Mouse (Mus musculus): ENCODE measurements around the gene Dnm3.

The Dnm3 gene

DNA sequence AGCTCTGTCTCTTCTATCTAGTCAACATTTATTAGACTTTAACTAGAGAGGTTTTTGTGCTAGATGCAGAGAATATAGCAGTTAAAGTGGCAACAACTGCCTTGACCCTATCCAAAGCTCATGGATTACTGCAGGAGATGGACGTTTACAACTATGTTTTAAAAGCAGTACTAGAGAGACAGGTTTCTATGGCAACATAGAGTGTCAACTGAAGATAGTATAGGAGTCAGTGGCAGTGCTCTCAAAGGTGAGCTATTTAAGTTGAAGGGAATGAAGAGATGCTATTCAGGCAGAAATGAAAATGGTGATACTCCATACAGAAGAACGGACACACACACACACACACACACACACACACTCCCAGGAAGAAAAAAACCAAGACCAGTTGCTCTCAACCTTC is 225.0 kb downstream of the Dnm3 start:
- no peak for DNase-seq (ENCODE audit: low spot score)

DNA sequence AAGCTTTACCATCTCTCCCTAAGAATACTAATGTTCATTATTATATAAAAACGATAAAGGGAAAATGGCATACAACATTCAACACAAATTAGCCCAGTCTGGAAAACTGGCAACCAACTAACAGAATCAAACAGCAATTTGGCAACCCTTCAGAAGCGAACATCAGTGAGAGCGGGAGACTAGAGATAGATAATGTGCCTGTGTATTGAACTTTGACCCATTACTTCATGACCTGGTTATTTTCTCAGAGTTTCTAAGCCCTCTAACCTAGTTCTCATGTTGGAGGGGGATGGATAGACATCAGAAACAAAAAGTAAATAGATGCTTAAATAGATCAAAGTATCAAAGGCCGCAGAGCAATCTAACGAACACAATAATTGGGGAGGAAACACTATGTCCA is 230.6 kb downstream of the Dnm3 start:
- DNase-seq (ENCODE audit: low spot score) = no peak

DNA sequence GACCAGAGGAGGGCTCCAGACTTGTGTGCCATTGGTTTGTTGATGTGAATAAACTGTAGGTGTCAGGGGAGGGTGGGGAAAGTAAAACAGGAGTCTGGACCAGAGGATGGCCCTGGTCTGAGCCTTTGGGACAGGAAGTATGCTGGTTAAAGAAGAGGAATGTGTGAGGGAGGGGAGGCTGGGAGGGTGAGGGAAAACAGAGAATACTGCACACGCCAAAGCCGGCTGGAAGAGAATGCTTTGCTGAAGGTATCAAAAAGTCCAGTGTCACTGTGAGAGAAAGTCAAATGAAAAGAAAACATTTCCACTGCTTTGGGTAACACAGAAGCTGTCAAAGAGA is 234.2 kb downstream of the Dnm3 start:
- peak; percentile 53 for DNase-seq (ENCODE audit: low spot score)

DNA sequence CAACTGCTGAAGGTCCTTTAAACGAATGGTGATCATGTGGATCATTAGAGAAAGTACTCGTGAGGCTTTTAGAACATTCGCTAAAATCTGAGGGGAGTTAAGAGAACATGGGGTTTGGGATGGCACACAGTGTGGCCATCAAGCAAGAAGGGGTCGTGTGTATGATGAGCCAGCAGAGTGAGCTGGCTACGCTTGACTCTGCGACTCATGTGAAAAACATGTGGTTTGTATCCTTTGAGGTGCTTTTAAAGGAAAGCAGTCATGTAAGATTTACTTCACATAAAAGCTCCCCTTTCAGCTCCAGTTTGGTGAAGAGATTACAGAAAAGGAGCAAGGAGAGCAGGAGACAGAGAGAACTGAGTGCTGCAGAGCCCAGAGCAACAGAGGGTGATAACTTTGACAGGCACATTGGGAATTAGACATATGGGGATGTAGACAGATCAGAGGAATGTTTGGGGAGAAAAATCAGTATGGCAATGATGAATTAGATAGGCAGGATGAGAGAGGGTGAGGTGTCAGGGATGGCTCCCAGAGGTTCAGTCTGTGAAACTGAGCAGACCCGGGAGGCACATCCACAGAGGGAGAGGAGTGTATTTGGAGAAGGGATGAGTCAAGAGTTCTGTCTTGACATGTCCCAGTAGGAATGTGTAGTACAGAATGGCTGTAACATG is 234.7 kb downstream of the Dnm3 start:
- DNase-seq (ENCODE audit: low spot score) = peak; percentile 30

DNA sequence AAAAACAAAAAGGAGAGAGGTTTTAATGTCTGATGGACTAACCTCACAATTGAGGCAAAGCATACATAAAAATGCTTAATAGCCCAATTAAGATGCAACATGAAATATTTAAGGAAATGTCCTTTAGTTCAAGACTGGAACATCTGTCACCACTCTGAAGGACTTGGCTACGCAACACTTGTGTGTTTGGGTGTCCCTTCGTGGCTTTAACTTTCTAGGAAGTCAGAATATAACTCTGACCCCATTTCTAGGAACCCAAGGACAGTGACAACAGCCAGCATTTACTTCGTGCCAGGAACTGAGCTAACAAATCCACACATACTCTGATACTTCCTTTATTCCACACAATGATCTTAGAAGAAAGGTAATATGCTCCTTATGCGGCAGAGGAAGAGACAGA is 237.1 kb downstream of the Dnm3 start:
- DNase-seq (ENCODE audit: low spot score) = no peak

DNA sequence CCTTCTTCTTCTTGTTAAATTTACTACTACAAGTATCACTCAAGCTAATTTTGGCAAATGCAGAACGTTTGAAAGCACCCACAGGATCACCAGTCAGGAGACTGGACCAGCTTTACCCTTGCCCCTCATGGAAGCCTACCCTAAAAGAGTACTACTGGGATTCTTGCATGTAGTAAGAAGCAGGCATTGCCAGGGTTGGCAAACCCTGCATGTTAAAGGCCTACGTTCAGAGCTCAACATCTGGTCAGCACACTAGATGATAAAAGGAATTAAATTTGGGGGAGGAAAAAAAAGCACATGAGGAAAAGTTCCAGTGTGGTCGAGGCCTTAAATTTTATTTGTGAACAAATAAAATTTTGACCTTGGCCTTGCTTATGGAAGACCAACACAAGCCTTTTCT is 239.2 kb downstream of the Dnm3 start:
- DNase-seq (ENCODE audit: low spot score) = no peak

DNA sequence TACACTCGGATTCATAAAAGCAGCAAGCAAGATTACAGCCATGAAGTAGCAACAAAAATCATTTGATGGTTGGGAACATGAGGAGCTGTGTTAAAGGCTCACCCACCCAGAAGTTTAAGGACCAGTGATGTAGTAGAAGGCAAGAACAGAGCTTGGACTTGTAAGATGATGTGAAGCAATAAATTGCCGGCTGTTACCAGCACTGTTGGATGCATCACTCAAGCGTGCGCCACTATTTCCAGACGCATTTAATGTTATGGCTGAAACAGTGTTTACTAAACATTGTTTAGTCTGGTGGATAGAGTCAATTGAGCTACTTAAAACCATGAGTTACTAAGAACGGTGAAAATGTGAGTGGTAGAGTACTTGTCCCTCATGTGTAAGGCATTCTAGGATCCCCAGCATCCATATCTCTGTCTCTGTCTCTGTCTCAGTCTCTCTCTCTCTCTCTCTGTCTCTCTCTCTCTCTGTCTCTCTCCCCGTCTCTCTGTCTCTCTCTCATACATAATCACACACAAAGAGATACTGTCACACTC is 241.1 kb downstream of the Dnm3 start:
- no peak for DNase-seq (ENCODE audit: low spot score)

DNA sequence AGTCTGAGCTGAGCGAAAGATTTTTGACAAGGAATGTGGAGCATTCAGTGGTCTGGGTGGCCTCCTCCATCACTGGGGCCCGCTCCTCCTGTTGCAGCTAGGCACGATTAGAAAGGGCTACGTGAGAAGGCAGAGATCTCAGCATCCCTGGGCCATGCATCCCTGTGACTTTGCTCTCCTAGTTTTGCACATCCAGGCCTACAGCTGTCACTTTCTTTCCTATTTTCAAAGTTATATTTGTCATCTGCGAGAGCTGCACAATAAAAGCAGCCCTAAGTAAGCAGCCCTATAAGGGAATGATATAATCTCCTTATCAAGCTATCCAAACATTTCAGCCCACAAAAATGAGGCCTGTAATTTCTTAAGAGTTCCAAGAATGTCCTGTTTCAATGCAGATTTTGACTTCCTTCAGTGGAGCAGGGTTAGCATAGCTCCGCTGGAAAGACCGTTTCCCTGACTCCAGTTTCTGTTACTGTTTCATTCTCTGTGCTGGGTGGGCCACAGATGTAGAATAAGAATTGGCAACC is 252.2 kb downstream of the Dnm3 start:
- peak; percentile 42 for DNase-seq (ENCODE audit: low spot score)

DNA sequence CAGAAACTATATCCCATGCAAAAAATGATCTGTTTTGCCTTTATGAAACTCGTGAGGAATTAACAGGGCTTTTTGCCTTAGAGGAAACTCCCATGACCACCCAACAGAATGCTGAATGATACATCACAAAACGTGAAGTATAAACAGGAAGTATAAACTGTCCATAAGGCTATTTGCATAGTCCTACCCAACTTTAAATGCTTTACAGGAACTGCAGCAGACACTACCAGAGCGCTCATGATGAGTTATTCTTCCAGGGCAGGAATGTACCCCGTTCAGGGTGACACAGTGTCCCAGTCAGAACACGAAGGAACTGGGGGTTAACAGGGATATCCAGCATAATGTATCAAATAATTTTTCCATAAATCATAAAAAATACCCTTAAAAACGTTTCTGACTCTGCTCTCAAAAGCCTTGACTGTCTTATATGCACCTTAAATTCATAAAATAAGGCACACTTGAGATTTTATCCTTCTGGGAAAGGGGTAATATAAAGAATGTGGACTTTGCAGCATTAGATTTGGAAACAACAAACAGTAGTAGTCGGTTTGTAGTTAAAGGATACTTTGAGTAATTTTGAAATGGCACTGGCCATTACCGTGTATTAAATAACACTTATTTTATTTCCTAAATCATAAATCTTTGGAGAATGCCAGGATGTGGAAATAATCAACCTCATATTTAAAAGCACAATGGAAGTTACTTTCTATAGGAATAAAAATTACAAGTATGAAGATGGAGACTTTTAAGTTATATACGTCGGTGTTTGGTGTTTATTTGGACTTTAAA is 252.8 kb downstream of the Dnm3 start:
- DNase-seq (ENCODE audit: low spot score) = peak; percentile 38

DNA sequence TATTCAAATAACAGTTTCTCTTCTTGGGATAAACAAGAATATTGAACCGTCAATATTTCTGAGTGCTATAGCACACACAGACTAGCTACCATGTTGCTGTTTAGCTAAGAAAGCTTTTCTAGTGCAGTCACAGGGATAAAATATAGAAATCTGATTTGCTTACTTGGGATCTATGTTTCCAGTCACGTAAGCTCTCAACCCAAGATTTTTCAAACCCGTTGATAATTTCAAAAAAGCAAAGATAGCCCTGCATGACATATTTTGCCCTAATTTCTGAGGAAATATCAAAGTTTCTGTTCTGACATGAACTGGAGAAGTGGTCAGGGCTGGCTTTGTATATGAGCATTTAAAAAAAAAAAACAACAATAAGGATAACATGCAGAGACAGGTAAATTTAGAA is 253.8 kb downstream of the Dnm3 start:
- no peak for DNase-seq (ENCODE audit: low spot score)

DNA sequence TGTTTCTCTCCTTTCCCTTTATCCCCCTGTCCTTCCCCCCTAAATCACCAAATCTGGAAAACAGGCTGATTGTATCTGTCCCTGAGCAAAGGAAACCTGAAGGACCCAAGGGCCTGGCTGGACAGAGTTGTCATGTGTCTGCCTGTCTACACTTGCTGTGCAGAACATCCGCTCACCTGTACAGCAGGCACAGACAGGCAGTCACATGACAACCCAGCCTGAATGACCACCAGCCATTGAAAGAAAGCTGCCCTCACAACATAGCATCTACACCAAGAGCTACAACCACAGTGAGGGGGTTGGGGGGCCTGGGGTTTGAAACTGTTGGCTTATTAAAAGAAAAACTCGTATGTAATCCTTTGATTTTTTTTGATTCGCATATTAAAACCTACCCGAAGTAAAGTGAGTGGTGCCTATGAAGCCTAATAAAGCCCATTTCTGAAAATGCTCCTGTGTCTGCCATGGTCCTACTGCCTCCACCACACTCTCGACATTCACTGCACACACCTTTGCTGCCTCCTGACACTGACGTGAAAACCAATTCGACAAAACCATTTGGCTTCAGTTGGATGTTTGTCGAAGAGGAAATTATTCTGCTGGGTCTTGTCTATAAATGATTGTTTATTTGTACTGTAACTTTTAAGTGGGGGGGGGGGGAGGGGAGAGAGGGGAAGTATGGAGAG is 254.4 kb downstream of the Dnm3 start:
- no peak for DNase-seq (ENCODE audit: low spot score)

DNA sequence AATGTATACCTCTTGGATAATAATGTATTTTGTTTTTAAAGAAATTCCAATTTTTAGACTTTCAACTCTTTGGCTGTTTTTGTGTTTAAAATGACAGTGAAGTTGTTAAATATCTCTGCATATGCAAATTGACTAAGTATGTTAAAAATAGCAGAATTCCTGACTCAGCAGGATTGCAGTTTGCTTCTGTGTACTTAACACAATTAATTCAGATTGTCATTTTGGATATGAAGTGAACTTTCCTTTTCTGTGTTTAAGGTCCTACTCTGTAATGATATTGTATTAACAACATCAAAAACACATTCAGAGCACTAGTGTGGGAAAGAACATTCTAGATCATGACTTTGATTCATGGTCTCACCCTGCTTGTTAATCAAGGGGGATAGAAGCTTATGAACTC is 255.5 kb downstream of the Dnm3 start:
- no peak for DNase-seq (ENCODE audit: low spot score)

DNA sequence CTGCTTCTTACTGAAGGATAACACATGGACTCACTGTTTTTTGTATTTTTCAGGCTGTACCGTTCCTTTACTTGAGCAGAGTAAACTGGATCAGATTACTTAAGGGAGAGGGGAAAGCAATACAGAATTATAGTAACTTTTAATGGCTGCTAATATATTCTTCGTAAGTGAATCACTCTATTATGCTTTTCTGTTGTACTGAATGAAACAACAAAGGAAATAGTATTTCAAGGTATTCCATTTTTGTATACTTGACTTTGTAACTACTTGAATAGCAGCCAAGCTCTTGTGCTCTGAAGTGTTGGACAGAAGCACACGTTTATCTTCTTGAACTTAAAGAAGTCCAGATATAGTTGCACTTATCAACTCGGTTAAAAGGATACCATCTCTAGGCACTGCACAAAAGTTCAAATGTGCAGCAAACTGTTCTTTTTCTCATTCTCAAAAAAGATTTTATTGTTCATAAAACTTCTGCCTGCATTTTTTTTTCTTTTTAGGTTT is 256.0 kb downstream of the Dnm3 start:
- no peak for DNase-seq (ENCODE audit: low spot score)

DNA sequence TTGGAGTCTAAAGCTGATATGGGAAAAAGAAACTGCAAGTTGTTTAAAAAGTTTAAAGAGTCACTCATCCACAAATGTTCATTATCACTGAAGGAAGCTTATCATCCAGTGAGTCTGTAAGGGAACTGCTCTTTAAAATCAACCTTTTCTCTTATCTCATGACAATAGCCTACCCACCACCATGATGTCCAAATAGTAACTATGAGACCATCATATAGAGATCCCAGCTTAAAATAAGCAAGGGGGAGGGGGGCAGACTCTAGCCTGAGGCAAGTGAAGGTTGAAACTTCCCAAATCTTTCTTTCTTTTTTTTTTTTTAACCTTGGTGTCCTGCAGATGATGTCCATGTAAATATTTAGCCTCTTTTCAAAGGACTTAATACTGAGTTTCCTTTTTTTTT is 256.9 kb downstream of the Dnm3 start:
- no peak for DNase-seq (ENCODE audit: low spot score)

DNA sequence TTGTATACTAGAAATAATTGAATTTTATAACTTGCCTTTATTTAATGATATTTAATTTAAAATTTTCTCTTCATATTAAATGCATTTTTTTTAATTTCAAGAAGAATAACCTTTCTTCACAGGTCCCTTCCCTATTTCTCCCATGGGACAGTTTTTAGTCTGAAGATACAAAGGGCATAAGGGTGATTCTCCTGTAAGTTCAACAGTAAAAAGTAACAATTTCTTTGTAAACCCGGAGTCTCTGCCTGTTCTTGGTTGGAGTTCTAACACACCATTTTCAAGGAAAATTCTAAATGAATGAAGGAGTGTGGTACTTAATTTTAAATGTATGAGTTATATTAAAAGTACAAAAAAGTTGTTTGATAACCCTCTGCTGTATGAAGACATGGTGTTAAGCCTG is 258.1 kb downstream of the Dnm3 start:
- no peak for DNase-seq (ENCODE audit: low spot score)

DNA sequence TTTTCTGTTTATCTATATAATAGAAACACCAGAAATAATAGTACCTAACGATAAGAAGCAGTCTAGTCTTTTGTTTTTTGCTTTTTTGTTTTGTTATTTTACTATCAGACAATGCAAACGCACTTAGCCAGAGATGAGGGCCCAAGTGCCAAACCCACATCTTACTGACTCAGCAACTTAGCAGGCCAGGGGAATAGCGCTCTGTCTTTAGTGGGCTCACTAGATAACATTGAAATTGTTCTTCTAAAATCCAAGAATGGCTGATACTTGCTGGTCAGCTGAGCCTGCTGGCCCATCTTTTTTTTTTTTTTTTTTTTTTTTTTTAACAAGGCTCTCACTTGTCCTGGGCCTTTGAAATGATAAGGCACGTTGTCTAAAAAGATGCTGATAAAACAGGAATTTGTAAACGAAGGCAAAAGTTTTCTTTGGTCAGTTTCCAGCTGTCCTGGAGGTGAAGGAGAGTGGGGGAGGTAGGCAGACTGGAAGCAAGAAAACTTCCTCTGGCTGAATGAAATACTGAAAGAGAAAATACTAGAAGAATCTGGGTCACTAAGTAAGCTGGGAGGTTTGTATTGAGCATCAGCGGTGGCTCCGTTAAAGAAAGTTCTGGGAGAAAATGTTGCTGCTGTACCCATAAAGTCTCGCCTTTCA is 259.2 kb downstream of the Dnm3 start:
- DNase-seq (ENCODE audit: low spot score) = peak; percentile 38

DNA sequence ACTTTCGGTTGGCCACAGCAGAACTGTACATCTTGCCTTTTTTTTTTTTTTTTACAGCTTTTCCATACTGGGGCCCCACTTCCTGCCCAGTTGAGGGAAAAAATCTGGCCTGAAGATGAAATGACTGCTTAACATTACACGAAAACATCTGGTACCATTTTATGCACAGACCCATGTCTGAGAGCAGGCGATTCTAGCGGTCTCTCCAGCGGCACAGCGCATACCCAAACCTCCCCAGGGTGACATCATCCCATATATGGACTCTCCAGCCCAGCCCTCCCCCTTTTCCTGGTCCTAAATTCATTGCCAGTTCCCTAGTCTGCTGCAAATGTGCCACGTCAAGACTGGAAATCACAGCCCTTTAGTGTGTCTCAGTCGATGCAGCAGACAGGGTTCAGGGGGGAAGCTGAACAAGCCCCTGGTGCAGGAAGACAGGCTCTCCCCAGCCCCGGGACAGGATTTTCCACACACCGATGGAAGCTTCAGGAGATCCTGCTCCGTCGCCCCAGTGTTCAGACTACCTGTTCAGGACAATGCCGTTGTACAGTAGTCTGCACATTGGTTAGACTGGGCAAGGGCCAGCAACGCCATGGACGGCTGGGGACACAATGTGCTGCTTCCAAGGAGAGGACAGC is 260.4 kb downstream of the Dnm3 start:
- peak; percentile 94 for DNase-seq (ENCODE audit: low spot score)

DNA sequence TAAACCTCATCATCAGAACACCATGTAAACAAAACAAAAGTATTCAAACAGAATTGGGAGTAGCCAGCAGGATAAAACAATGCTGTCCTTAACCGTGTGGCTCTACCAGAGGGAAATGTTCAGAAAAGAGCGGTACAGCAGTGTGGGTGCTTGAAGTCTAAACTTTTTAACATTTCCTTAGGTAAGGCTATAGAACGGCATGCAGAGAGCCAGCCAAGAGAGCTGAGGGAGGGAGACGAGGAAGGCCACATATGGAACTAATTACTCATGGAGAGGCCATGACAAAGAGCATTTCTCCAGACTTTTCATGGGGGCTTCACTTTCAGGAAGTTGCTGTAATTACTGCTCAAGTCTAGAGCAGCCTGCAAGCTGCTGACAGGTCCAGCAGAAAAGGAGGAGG is 261.2 kb downstream of the Dnm3 start:
- peak; percentile 86 for DNase-seq (ENCODE audit: low spot score)

DNA sequence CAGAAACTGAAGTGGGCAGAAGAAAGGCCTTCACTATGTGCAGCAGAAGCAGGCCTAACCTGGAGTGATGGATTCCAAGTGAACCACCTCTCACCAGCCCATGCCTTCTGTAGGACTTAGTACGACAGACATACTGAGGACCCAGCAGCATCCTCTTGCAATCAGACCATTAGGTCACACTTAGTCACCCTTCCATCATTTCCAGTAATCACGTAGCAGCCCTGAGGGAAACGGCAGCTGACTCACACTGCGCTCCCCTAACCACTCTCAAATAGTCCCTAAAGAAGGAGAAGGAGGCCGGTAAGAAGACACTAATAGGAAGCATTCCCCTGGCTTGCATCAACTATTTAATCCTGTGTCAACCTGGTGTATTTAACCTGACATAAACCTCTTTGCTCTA is 262.1 kb downstream of the Dnm3 start:
- peak; percentile 38 for DNase-seq (ENCODE audit: low spot score)

DNA sequence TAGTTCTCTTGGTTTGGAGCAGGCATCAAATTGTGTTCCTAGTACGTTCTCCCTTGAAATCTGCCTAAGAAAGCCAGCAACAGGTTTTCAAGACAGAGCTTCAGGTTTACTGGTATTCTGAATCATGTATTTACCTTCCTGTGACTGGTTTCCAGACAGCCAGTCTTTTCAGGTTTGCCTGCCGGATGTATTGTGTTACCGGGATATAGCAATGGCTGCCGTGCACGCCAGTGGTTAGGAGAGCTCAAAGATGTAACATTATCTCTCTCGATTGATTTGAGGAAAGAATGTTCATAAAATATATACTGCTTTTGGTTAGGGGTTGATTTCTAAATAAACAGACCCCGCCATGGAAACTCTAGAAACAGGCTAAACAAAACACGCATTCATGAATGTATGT is 264.8 kb downstream of the Dnm3 start:
- no peak for DNase-seq (ENCODE audit: low spot score)

DNA sequence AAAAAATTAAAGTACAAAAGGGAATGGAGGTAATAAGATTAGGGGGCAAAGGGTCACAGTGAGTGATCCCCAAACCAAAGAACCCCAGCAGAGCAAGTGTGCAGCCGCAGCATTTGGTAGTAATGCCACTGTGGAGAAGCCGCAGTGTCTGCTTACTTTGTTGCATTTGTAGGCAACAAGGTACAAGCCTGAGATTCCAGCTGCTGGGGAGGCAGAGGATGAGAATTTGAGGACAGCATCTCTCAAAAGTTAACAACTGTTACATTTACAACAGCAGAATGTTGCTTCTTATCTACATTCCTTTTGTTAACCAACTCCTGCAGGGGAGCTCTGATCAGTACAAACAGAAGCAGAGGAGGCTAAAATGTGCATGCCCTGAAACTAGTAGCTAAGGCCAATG is 267.3 kb downstream of the Dnm3 start:
- no peak for DNase-seq (ENCODE audit: low spot score)
